Mouse (Mus musculus) kidney, adult 2 months (tissue): ENCODE results near the gene Relch. TPM values are rescaled to one million over a fixed set of nuclear protein-coding genes. Genes with fewer than 3 reads are reported as not detected.

Experiments
- DNase-seq: peaks from one replicate; pipeline ENCODE4 v3.0.0; 2021
- H3K27ac ChIP-seq: fragments of 200-500 bp; 2 replicates; pipeline ENCODE4 v1.5.1; 2012; ENCODE audit warnings: low read depth, low read length, control low read depth, inconsistent platforms; ENCODE audit not compliant: insufficient read depth
- H3K27me3 ChIP-seq: fragments of 200-500 bp; replicated peaks from 2 replicates; pipeline ENCODE4 v1.6.1; 2012; ENCODE audit warnings: mild to moderate bottlenecking, moderate library complexity, low read length, inconsistent platforms; ENCODE audit not compliant: control insufficient read depth, insufficient read depth
- H3K36me3 ChIP-seq: fragments of 200-500 bp; 2 replicates; pipeline ENCODE4 v1.6.1; 2012; ENCODE audit warnings: mild to moderate bottlenecking, moderate library complexity, low read length, inconsistent platforms; ENCODE audit not compliant: control insufficient read depth, insufficient read depth
- H3K4me1 ChIP-seq: fragments of 200-500 bp; 2 replicates; pipeline ENCODE4 v1.6.1; 2011; ENCODE audit warnings: low read length; ENCODE audit not compliant: control insufficient read depth, insufficient read depth
- H3K4me3 ChIP-seq: fragments of 200-500 bp; 2 replicates; pipeline ENCODE4 v1.5.1; 2011; ENCODE audit warnings: mild to moderate bottlenecking, low read depth, low read length, control low read depth; ENCODE audit not compliant: insufficient read depth
- CTCF ChIP-seq: fragments of 200-500 bp; conservative IDR thresholded peaks from 2 replicates; pipeline ENCODE4 v1.5.1; 2011; ENCODE audit warnings: low read depth, mild to moderate bottlenecking, control low read depth, low read length, moderate library complexity, mixed read lengths; ENCODE audit not compliant: insufficient read depth, insufficient read length
- POLR2A ChIP-seq: fragments of 200-500 bp; IDR thresholded peaks from one replicate; pipeline ENCODE4 v1.6.1; 2011; ENCODE audit warnings: low read depth, low read length, control low read depth
- WGBS: fragments of 180-500 bp; shearing (Covaris S2); methylation state at CpG from one replicate; pipeline ENCODE4 v1.1.7; 2018; 5-methylcytosine and 5-hydroxymethylcytosine counted together
- polyA plus RNA-seq: library from polyadenylated mRNA; depleted of rRNA; stranded (reverse); fragments of >200 nt; gene quantifications from 2 replicates; pipeline ENCODE4 v1.2.3, GENCODE M21; 2012; rRNA removed

Gene Relch
- polyA plus RNA-seq, result 14.3 and 15.5 TPM in 2 replicates

DNA sequence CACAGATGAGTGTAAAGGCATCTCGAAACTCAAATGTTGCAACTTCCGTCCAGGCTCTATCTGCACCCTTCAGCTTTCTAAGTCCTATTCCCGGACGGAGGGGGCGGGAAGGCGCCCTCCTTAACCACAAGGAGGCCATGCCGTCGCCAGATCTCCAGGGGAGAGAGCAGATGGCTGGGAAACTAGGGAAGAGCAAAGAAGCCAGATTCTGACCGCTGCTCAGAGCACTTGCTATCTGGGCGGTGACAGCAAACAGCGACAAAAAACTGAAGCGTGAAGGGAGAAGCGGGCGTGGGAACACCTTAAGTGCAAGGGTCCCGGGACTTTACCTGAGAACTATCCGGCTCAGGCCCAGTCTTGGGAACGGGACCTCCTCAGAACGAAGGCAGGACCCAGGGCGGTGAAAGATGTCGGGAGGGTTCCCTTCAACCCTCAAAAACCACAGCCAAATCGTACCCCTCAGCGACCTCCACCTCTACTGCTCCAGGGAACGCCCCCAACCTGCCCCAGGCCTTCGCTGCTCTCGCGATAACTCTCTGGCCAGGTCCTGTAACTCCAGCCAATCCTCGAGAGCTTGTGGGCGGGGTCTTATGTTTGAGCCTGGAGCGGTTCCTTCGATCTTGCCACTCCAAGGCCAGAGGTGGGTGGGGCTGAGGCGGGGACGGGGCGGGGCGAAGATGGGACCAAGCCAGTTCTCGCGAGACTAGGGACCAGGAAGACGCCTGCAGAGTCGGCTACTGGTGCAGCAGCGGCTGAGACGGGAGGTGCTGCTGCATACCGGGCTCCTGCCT, at the start of gene Relch, which contains the start of gene Pign:
Gene Relch (plus strand): TSS at position 691 of the 791 bp plus-strand sequence.
Gene Pign (minus strand): TSS at position 507 of the 791 bp plus-strand sequence.
- Histone ChIP-seq H3K36me3 (no peaks in the 10 kb centered on the region), H3K27ac (peak within 1 kb of the TSS; percentile 86), H3K27me3 (no peaks in the 10 kb centered on the region), H3K4me3 (peak within 1 kb of the TSS; percentile 100), H3K4me1 (peaks cover 2% of the 10 kb centered on the region; the same call in 1 of the 2 replicates)
- TF ChIP-seq CTCF (no peak), POLR2A (peak; percentile 50)
- peak; percentile 100 for DNase-seq
- WGBS, result under 1% methylated on average over 41 of the region's 41 CpGs

DNA sequence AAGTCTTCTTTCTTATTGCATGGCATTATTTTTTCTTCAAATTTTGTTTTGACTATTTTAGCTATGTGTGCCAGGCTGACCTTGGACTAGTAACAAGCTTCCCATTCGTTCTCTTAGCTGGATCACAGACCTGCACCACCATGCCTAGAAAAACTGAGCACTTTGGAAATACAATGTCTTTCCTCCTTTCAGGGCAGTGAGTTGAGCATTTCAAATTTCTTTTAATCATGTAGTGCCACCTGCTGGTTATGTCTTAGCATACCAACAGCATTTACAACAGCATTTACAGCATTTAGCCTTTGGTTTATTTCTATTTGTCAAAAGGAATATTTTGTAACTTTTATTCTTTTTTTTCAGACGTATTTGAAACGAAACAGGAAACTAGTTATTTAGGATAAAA, 33.2 kb upstream of the Relch start:
- Histone ChIP-seq H3K4me3 (no peak overlapping the region), H3K36me3 (no peaks in the 10 kb centered on the region), H3K4me1 (no peaks in the 10 kb centered on the region), H3K27me3 (no peaks in the 10 kb centered on the region), H3K27ac (no peak overlapping the region)
- TF ChIP-seq CTCF (no peak), POLR2A (no peak)
- WGBS, result 36% methylated on average over 3 of the region's 3 CpGs
- peak; percentile 51 for DNase-seq

DNA sequence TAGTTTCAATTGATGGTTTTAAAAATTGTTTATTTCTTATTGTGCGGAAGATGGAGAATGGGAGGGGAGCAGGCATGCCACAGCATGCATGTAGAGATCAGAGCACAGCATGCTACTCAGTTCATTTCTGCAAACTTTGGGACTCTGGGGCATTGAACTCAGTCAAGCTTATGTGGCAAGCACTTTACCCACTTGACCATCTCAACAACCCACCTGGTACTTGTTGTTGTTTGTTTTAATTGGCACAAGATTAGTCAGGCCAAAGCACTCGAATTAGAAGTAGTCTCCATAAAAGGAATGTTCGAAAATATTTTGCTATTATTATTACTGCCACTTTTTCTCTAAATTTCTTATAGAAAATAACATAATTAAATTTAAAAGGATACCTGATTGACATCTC, 19.6 kb upstream of the Relch start:
- peaks cover 5% of the 10 kb centered on the region for H3K36me3 ChIP-seq
- WGBS, result 86% methylated on average over 3 of the region's 3 CpGs
- H3K4me1 ChIP-seq, result no peaks in the 10 kb centered on the region
- no peak overlapping the region for H3K4me3 ChIP-seq
- TF ChIP-seq CTCF (no peak), POLR2A (no peak)
- H3K27ac ChIP-seq, result no peak overlapping the region
- H3K27me3 ChIP-seq, result no peaks in the 10 kb centered on the region
- DNase-seq, result no peak

DNA sequence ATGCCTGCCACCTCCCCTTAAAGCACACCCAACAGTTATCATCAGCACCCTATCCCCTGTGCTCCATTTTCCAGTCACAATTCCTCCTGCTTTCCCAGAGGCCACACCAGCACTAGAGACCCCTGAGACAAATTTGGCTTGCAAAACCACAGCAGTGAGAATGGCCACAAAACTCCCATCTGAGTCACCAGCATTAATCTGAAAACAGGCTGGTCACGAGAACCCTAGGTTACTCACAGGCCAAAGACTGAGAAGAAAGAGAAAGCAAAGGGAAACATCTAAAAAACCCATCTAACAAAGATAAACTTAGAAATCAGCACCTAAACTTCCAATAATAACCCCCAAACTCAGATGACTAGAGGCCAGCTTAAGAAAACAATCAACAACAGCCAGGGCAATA, 13.0 kb upstream of the Relch start:
- WGBS, result 100% methylated on average over 1 of the region's 1 CpGs
- Histone ChIP-seq H3K27me3 (no peaks in the 10 kb centered on the region), H3K36me3 (peaks cover 3% of the 10 kb centered on the region; the same call in 1 of the 2 replicates), H3K27ac (no peak overlapping the region), H3K4me3 (no peak overlapping the region), H3K4me1 (no peaks in the 10 kb centered on the region)
- no peak for TF ChIP-seq POLR2A
- no peak for TF ChIP-seq CTCF
- no peak for DNase-seq

DNA sequence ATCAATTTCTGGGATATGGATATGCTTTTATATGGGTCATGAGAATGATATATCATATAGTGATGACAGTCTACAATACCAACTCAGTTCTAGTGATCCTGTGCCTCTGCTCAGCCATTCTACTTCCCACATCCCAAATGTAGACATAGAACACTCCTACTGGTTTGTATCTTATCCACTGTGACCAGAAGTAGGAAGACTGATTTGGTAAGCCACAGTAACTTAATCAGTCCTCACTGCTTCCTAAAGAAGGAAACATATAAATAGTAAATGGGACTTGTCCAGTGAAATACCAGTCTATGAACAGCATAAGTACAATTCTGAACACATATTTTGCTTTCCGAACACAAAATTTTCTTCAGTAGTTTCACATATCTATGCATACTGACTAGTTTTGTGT, 9.7 kb upstream of the Relch start:
- Histone ChIP-seq H3K4me1 (no peaks in the 10 kb centered on the region), H3K36me3 (peaks cover 3% of the 10 kb centered on the region), H3K27me3 (no peaks in the 10 kb centered on the region), H3K4me3 (no peak overlapping the region), H3K27ac (no peak overlapping the region)
- TF ChIP-seq CTCF (no peak), POLR2A (no peak)
- WGBS, result 96% methylated on average over 1 of the region's 1 CpGs
- no peak for DNase-seq

DNA sequence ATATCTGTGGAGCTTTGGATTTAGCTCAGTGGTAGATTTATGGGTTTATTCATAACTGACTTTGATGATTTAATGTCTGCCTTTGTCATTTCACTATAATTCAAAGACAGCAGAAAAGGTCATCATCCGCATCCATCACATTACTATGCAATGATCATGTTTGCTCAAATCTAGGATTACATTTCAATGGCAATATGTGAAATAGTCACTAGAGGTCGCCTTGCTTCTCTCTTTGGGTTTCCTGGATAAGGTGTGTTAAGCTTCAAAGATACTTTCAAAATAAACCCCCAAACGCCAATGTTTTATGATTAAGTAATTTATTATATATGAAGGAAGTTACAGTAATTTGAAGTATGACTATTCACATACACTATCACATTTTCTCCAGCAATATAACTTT, 3.6 kb upstream of the Relch start:
- Histone ChIP-seq H3K4me3 (no peak overlapping the region), H3K27ac (no peak overlapping the region), H3K4me1 (peaks cover 2% of the 10 kb centered on the region; the same call in 1 of the 2 replicates), H3K27me3 (no peaks in the 10 kb centered on the region), H3K36me3 (peaks cover 3% of the 10 kb centered on the region)
- peak; percentile 74 for DNase-seq
- TF ChIP-seq CTCF (0 out of 2 replicates have a peak, but pooled peaks have one; percentile 18), POLR2A (no peak)
- 15% methylated on average over 3 of the region's 3 CpGs for WGBS

DNA sequence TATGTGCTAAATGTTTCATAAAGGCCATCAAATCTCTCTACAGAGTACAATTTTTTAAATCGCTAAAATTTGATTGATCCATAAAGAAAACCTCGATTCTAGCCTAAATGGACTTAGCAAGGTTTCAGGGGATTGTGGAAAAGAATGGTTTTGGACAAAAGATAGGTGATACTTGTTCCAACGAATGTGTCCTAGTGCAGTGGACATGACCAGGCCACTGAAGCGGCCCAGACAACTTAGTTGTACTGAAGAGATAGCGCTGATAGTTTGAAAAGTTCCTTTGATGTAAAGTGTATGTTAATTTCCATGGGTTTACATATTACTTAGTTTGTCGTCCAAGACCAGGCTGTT, 866 bp upstream of the Relch start:
- Histone ChIP-seq H3K27ac (no peak overlapping the region), H3K4me1 (peaks cover 2% of the 10 kb centered on the region; the same call in 1 of the 2 replicates), H3K4me3 (peak overlapping the region; percentile 87), H3K27me3 (no peaks in the 10 kb centered on the region), H3K36me3 (no peaks in the 10 kb centered on the region)
- TF ChIP-seq CTCF, result no peak
- 5% methylated on average over 6 of the region's 6 CpGs for WGBS
- no peak for DNase-seq
